Mouse (Mus musculus) lung, embryonic 16.5 days (tissue): ENCODE measurements around the gene Spock3. TPM values are rescaled to one million over a fixed set of nuclear protein-coding genes. Genes with fewer than 3 reads are reported as not detected.

Experiments used
- ATAC-seq: fragments of 200-750 bp; cut with Nextera tagmentation; 2 replicates; pipeline ENCODE4 v1.8.0; 2017; ENCODE audit warnings: low read depth, mild to moderate bottlenecking, moderate library complexity
- H3K27ac ChIP-seq: fragments of 300-500 bp; sonication (generic); 2 replicates; pipeline ENCODE4 v1.5.1; 2014; ENCODE audit warnings: mild to moderate bottlenecking, control low read depth, low read length
- H3K27me3 ChIP-seq: fragments of 300-500 bp; sonication (generic); 2 replicates; pipeline ENCODE4 v1.6.1; 2014; ENCODE audit warnings: low read depth, low read length, mixed read lengths; ENCODE audit not compliant: control insufficient read depth, insufficient read depth
- H3K36me3 ChIP-seq: fragments of 300-500 bp; sonication (generic); 2 replicates; pipeline ENCODE4 v1.6.1; 2014; ENCODE audit warnings: low read length; ENCODE audit not compliant: control insufficient read depth, insufficient read depth
- H3K4me1 ChIP-seq: fragments of 300-500 bp; sonication (generic); replicated peaks from 2 replicates; pipeline ENCODE4 v1.6.1; 2014; ENCODE audit warnings: low read length, mixed read lengths; ENCODE audit not compliant: control insufficient read depth, insufficient read depth
- H3K4me2 ChIP-seq: fragments of 300-500 bp; sonication (generic); 2 replicates; pipeline ENCODE4 v1.6.1; 2014; ENCODE audit warnings: low read depth, low read length, control low read depth
- H3K4me3 ChIP-seq: fragments of 300-500 bp; sonication (generic); 2 replicates; pipeline ENCODE4 v1.5.1; 2014; ENCODE audit warnings: mild to moderate bottlenecking, low read length, control low read depth
- H3K9ac ChIP-seq: fragments of 300-500 bp; sonication (generic); 2 replicates; pipeline ENCODE4 v1.6.1; 2014; ENCODE audit warnings: low read length, control low read depth
- H3K9me3 ChIP-seq: fragments of 300-500 bp; sonication (generic); 2 replicates; pipeline ENCODE4 v1.6.1; 2016; ENCODE audit warnings: low read length; ENCODE audit not compliant: control insufficient read depth
- polyA plus RNA-seq: library from polyadenylated mRNA; unstranded; fragments of >200 nt; fragmentation: Nextera tagmentation; extraction: Ambion mirVana; gene quantifications from 2 replicates; pipeline ENCODE4 v1.2.1, GENCODE M21; 2015

The Spock3 gene
- polyA plus RNA-seq, 1 experiment from 2014 or later, result 2.0 TPM

- ATAC-seq, result no peak
- H3K36me3 ChIP-seq, result no peaks in the 10 kb centered on the region
- no peak overlapping the region for H3K4me3 ChIP-seq
- H3K9ac ChIP-seq, result no peak overlapping the region
- H3K9me3 ChIP-seq, result 0 out of 2 replicates have a peak, but pooled peaks cover 2% of the 10 kb centered on the region
- no peaks in the 10 kb centered on the region for H3K27me3 ChIP-seq
- H3K27ac ChIP-seq, result no peak overlapping the region
- no peak overlapping the region for H3K4me2 ChIP-seq
- no peaks in the 10 kb centered on the region for H3K4me1 ChIP-seq
Observed at GRCm38 (mm10) chr8:63397659-63398058, 446.9 kb downstream of the Spock3 start.
